Mouse (Mus musculus): ENCODE data around the gene Uox. TPM values are rescaled to one million over a fixed set of nuclear protein-coding genes. Genes with fewer than 3 reads are reported as not detected.

Uox gene
- polyA plus RNA-seq, 1 experiment, result not detected

DNA sequence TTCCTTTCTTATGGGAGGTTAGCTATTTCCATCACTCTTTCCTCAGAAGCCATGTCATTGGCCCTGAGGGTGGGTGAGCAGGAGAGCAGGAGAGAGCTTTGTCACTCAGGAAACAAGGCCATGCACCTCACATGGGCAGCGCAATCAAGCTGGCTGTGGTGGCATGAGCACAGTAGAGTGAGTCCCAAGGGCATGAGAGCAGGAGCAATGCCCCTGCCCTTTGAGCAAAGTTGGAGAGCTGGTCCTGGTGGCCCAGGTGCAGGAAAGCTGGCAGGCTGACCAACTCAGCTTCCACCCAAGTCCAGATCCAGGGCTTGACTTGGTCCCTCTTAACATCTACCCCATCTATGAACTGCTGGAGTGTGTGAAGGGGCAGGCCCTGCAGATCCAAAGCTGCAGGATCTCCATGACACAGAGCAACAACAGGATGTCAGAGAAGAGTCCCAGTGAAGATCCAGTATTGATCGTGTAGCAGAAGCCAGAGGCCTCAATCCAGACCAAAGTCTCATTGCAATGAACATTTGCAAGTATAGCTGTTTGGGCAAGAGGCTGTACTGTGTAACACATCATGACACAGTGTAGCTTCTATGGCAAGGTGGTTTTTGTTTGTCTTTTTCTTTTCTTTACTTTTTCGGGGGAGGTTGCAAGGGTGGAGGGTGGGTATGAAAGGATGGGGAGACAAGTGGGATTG is 10.0 kb downstream of the Uox start:
- H3K4me1 ChIP-seq (ENCODE audit: control insufficient read depth, insufficient read depth, low read length), result 0 out of 2 replicates have a peak, but pooled peaks cover 2% of the 10 kb centered on the region
- H3K27ac ChIP-seq (ENCODE audit: insufficient read depth, low read length), result no peak overlapping the region
- no peak for TF ChIP-seq POLR2A (IDR thresholded peaks at IDR 0.05; ENCODE audit: low read depth, low read length)
- TF ChIP-seq CTCF (IDR thresholded peaks at IDR 0.05; ENCODE audit: borderline replicate concordance, insufficient read depth, low read length), result no peak
- no peak overlapping the region for H3K4me3 ChIP-seq (ENCODE audit: insufficient read depth, low read length)

DNA sequence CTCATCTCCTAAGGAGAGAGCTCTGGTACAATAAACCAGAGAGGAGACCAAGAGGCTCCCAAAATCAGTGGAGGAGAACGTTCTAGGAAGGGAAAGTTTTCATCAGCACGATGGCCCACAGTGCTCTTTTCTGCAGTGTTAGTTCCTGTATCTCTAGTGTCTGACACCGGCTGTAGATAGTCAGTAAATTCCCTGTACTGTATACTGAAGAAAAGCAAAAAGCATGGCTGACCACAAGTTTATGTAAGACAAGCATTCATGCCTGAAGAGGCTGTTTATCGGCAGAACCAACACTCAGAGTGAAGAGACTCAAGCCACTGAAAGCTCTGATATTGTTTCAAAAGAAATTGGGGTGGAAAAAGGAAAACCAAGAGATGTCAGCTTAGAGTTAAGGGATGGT is 13.3 kb downstream of the Uox start:
- Histone ChIP-seq H3K4me1 (ENCODE audit: control insufficient read depth, insufficient read depth, low read length) (0 out of 2 replicates have a peak, but pooled peaks cover 2% of the 10 kb centered on the region), H3K4me3 (ENCODE audit: insufficient read depth, low read length) (no peak overlapping the region)
- TF ChIP-seq CTCF (IDR thresholded peaks at IDR 0.05; ENCODE audit: borderline replicate concordance, insufficient read depth, low read length), result no peak
- no peak for TF ChIP-seq POLR2A (IDR thresholded peaks at IDR 0.05; ENCODE audit: low read depth, low read length)

DNA sequence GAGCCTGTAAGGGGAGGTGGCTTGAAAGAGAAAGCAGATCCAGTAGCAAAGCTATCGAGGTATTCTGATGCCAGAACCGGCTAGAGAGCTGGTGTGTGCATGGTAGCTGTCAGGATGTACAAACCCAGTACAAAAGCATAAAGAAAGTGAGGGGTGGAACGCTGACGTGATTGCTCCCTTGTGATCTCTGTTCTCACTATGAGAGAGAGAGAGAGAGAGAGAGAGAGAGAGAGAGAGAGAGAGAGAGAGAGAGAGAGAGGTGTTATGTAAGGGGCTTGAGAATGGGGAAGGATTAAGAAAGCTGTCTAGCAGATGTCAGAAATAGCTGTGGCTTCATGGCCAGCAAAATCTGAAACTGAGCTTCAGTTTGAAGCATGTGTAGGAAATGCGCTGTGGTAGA is 13.7 kb downstream of the Uox start:
- TF ChIP-seq POLR2A (IDR thresholded peaks at IDR 0.05; ENCODE audit: low read depth, low read length), result no peak
- TF ChIP-seq CTCF (IDR thresholded peaks at IDR 0.05; ENCODE audit: borderline replicate concordance, insufficient read depth, low read length), result no peak
- H3K4me1 ChIP-seq (ENCODE audit: control insufficient read depth, insufficient read depth, low read length), result 0 out of 2 replicates have a peak, but pooled peaks cover 2% of the 10 kb centered on the region
- H3K4me3 ChIP-seq (ENCODE audit: insufficient read depth, low read length), result no peak overlapping the region
- H3K27ac ChIP-seq (ENCODE audit: insufficient read depth, low read length), result no peak overlapping the region

More for the DNA sequence above, 13.3 kb downstream of the Uox start:
- no peak overlapping the region for H3K27ac ChIP-seq (ENCODE audit: insufficient read depth, low read length)

DNA sequence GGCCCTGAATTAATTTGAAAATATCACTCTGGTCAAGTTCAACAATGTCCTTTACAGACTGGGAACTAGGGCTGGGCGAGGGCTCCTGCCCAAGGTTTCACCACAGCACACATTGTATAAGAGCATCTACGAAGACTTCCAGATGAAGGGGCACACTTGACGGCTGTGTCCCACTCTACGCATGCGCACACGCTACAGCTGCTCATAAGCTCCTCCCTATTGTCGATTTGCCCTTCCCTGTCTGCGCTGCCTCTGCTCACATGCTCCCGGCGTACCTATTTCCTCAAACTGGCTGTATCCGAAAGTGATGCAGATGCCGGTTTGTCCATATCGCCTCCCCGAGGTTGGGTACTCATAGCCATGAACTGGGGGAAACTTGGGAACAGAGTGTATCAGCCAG is 16.4 kb downstream of the Uox start:
- no peak overlapping the region for H3K4me3 ChIP-seq (ENCODE audit: insufficient read depth, low read length)
- H3K27ac ChIP-seq (ENCODE audit: insufficient read depth, low read length), result no peak overlapping the region
- no peak for TF ChIP-seq CTCF (IDR thresholded peaks at IDR 0.05; ENCODE audit: borderline replicate concordance, insufficient read depth, low read length)
- TF ChIP-seq POLR2A (IDR thresholded peaks at IDR 0.05; ENCODE audit: low read depth, low read length), result no peak
- 0 out of 2 replicates have a peak, but pooled peaks cover 2% of the 10 kb centered on the region for H3K4me1 ChIP-seq (ENCODE audit: control insufficient read depth, insufficient read depth, low read length)

DNA sequence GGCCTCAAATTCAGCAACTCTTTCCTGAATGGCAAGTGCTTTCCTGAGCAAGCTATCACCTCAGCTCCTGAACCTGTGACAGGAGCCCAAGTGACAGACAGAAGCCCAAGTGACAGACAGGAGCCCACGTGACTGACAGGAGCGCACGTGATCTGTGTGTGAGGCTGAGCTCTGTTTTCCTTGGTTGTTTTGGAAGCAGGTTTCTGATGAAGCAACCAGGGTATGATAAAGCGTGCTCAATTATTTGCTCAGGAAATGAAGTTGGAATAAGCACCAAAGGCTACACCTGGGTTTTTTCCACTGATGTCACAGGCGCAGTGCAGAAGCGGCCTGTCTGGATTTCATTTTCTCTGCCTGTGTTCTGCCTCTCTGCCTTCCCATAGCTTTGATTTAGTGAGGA is 19.3 kb downstream of the Uox start:
- H3K4me3 ChIP-seq (ENCODE audit: insufficient read depth, low read length), result no peak overlapping the region
- TF ChIP-seq POLR2A (IDR thresholded peaks at IDR 0.05; ENCODE audit: low read depth, low read length) (no peak), CTCF (IDR thresholded peaks at IDR 0.05; ENCODE audit: borderline replicate concordance, insufficient read depth, low read length) (no peak)
- H3K27ac ChIP-seq (ENCODE audit: insufficient read depth, low read length), result no peak overlapping the region
- H3K4me1 ChIP-seq (ENCODE audit: control insufficient read depth, insufficient read depth, low read length), result no peaks in the 10 kb centered on the region

DNA sequence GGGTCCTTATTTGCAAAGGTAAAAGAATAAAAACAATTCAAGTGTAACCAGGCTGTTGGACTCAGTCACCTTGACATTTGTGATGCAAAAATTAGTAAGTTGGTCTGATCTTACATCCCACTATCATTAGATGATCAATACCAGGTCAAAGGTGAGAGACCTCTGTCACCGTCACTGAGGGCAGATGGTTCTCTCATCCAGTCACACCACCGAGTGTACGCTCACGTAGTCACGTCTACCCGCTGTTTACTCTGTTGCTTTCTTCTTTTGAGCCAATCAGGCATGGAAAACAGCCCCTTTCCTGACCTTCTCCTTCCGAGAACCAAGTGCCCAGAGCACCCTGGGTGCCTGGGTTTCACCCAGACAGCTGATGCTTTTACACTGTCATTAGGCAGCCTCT is 20.9 kb downstream of the Uox start:
- Histone ChIP-seq H3K27ac (ENCODE audit: insufficient read depth, low read length) (no peak overlapping the region), H3K4me1 (ENCODE audit: control insufficient read depth, insufficient read depth, low read length) (no peaks in the 10 kb centered on the region), H3K4me3 (ENCODE audit: insufficient read depth, low read length) (no peak overlapping the region)
- TF ChIP-seq POLR2A (IDR thresholded peaks at IDR 0.05; ENCODE audit: low read depth, low read length) (no peak), CTCF (IDR thresholded peaks at IDR 0.05; ENCODE audit: borderline replicate concordance, insufficient read depth, low read length) (no peak)

DNA sequence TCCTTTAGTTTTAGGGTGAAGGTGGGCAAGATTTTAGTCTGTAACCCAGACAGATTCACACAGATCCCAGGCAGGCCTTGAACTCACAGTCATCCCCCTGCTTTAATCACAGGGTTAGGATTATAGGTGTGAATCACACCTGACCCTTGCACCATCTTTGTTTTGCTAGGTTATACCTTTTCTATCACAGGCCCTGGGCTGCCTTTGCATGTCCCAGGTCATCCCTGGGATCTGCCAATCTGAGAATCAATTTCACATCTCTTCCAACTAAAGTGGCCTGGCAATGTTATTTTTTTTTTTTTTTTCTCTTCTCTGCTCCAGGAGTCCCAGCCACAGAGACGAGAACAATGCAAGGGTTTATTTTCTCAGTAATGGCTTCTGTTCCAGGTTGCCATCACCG is 21.4 kb downstream of the Uox start:
- TF ChIP-seq POLR2A (IDR thresholded peaks at IDR 0.05; ENCODE audit: low read depth, low read length) (no peak), CTCF (IDR thresholded peaks at IDR 0.05; ENCODE audit: borderline replicate concordance, insufficient read depth, low read length) (no peak)
- H3K4me3 ChIP-seq (ENCODE audit: insufficient read depth, low read length), result no peak overlapping the region

DNA sequence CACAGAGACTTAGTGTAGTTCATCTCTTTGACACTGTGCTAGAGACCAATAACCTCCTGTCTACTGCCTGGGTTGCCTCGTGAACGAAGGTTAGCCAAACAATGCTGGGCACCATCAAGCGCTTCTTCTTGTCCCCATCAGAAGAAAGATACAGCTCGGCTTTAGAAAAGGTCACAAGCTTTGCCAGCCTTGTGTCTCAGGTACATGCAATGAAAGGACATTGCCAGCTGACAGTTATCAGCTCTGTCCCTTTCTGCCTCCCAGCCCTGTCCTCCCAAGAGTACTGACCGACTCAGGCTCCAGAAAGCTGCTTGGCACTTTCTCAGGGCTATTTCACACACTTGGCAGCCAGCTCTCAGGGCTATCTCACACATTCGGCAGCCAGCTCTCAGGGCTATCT is 25.2 kb downstream of the Uox start:
- TF ChIP-seq POLR2A (IDR thresholded peaks at IDR 0.05; ENCODE audit: low read depth, low read length), result no peak
- no peak for TF ChIP-seq CTCF (IDR thresholded peaks at IDR 0.05; ENCODE audit: borderline replicate concordance, insufficient read depth, low read length)
- no peak overlapping the region for H3K4me3 ChIP-seq (ENCODE audit: insufficient read depth, low read length)
- H3K4me1 ChIP-seq (ENCODE audit: control insufficient read depth, insufficient read depth, low read length), result no peaks in the 10 kb centered on the region
- H3K27ac ChIP-seq (ENCODE audit: insufficient read depth, low read length), result no peak overlapping the region

More for the DNA sequence above, 21.4 kb downstream of the Uox start:
- Histone ChIP-seq H3K27ac (ENCODE audit: insufficient read depth, low read length) (no peak overlapping the region), H3K4me1 (ENCODE audit: control insufficient read depth, insufficient read depth, low read length) (no peaks in the 10 kb centered on the region)

DNA sequence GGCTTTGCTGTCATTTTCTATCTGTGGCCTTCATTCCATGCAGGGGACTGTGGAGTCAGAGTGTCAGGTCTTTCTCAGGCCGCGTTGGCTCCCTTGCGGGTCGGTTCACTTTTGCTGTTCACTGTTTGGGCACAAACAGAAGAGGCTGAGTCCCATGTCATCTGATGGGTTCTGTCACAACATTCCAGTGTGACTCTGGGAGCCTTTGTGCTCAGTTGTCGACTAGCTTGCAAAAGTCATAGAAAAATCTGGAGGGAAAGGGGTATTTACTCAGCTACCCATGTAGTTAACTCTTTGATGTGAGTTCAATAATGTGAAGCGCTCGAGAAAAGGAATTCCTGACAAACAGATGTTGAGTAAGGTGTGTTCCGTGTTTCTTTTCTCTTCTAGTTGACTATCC is 26.2 kb downstream of the Uox start:
- Histone ChIP-seq H3K4me3 (ENCODE audit: insufficient read depth, low read length) (no peak overlapping the region), H3K27ac (ENCODE audit: insufficient read depth, low read length) (no peak overlapping the region), H3K4me1 (ENCODE audit: control insufficient read depth, insufficient read depth, low read length) (no peaks in the 10 kb centered on the region)
- TF ChIP-seq POLR2A (IDR thresholded peaks at IDR 0.05; ENCODE audit: low read depth, low read length) (no peak), CTCF (IDR thresholded peaks at IDR 0.05; ENCODE audit: borderline replicate concordance, insufficient read depth, low read length) (no peak)

DNA sequence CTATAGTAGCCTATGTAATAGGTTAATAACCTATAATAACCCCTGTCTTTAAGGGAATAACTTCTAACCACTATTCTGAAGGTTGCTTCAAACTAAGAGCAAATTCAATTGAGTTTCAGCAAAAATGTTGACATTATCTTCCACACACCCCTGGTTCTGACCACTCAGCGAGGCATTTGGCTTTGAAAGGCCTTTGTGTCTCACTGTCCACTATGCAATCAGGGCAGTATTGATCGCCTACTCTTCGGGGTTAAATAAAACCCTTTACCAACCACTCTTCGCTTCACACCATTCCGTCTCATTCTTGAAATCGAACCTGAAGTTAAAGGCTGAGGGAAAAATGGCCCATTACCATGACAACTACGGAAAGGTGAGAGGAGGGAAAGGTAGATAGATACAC is 26.6 kb downstream of the Uox start:
- H3K4me1 ChIP-seq (ENCODE audit: control insufficient read depth, insufficient read depth, low read length), result no peaks in the 10 kb centered on the region
- no peak overlapping the region for H3K27ac ChIP-seq (ENCODE audit: insufficient read depth, low read length)
- no peak overlapping the region for H3K4me3 ChIP-seq (ENCODE audit: insufficient read depth, low read length)
- TF ChIP-seq POLR2A (IDR thresholded peaks at IDR 0.05; ENCODE audit: low read depth, low read length) (no peak), CTCF (IDR thresholded peaks at IDR 0.05; ENCODE audit: borderline replicate concordance, insufficient read depth, low read length) (no peak)

Measured in embryonic fibroblast, embryonic 13.5 days (primary cell).